Mouse (Mus musculus) lung, embryonic 14.5 days (tissue): Measurements from ENCODE around the gene Fcrl1. TPM values are rescaled to one million over a fixed set of nuclear protein-coding genes. Genes with fewer than 3 reads are reported as not detected.
"Not testable (repeated sequence)": the region's sequence is repeated elsewhere in the genome, so short reads cannot be mapped to it uniquely, and the experiment has no call there.

ENCODE experiments used
- ATAC-seq: fragments of 200-750 bp; cut with Nextera tagmentation; 2 replicates; pipeline ENCODE4 v1.8.0; 2017; ENCODE audit warnings: mild to moderate bottlenecking, moderate TSS enrichment, moderate library complexity; ENCODE audit not compliant: insufficient read depth
- DNase-seq: peaks from one replicate; pipeline ENCODE4 v3.0.0-alpha.2; 2015
- H3K27ac ChIP-seq: fragments of 300-500 bp; sonication (generic); 2 replicates; pipeline ENCODE4 v1.5.1; 2014; ENCODE audit warnings: low read depth, mild to moderate bottlenecking, moderate library complexity
- H3K27me3 ChIP-seq: fragments of 300-500 bp; sonication (generic); 2 replicates; pipeline ENCODE4 v1.6.1; 2014; ENCODE audit warnings: low read length, control low read depth; ENCODE audit not compliant: insufficient read depth
- H3K36me3 ChIP-seq: fragments of 300-500 bp; sonication (generic); 2 replicates; pipeline ENCODE4 v1.6.1; 2014; ENCODE audit warnings: control low read depth; ENCODE audit not compliant: insufficient read depth
- H3K4me1 ChIP-seq: fragments of 300-500 bp; sonication (generic); 2 replicates; pipeline ENCODE4 v1.6.1; 2014; ENCODE audit warnings: antibody characterized with exemption, control low read depth; ENCODE audit not compliant: insufficient read depth
- H3K4me2 ChIP-seq: fragments of 300-500 bp; sonication (generic); 2 replicates; pipeline ENCODE4 v1.6.1; 2014; ENCODE audit warnings: mild to moderate bottlenecking
- H3K4me3 ChIP-seq: fragments of 300-500 bp; sonication (generic); 2 replicates; pipeline ENCODE4 v1.5.1; 2014; ENCODE audit warnings: low read depth, low read length
- H3K9ac ChIP-seq: fragments of 300-500 bp; sonication (generic); 2 replicates; pipeline ENCODE4 v1.6.1; 2014
- H3K9me3 ChIP-seq: fragments of 300-500 bp; sonication (generic); 2 replicates; pipeline ENCODE4 v1.6.1; 2016; ENCODE audit warnings: low read depth, low read length, control low read depth
- CTCF ChIP-seq: IDR thresholded peaks from 2 replicates; pipeline ENCODE4 v1.5.1; 2016; ENCODE audit warnings: antibody characterized with exemption, low read depth
- WGBS: fragments of 180-500 bp; shearing (Covaris S2); extraction: QIAGEN DNeasy Blood & Tissue Kit; methylation state at CpG from one replicate; pipeline ENCODE4 v1.1.7; 2014; 5-methylcytosine and 5-hydroxymethylcytosine counted together
- polyA plus RNA-seq: library from polyadenylated mRNA; unstranded; fragments of >200 nt; fragmentation: Nextera tagmentation; extraction: Ambion mirVana; gene quantifications from 2 replicates; pipeline ENCODE4 v1.2.1, GENCODE M21; 2014

The Fcrl1 gene
- 0.20 TPM in 1 of 2 replicates, not detected in the other for polyA plus RNA-seq

DNA sequence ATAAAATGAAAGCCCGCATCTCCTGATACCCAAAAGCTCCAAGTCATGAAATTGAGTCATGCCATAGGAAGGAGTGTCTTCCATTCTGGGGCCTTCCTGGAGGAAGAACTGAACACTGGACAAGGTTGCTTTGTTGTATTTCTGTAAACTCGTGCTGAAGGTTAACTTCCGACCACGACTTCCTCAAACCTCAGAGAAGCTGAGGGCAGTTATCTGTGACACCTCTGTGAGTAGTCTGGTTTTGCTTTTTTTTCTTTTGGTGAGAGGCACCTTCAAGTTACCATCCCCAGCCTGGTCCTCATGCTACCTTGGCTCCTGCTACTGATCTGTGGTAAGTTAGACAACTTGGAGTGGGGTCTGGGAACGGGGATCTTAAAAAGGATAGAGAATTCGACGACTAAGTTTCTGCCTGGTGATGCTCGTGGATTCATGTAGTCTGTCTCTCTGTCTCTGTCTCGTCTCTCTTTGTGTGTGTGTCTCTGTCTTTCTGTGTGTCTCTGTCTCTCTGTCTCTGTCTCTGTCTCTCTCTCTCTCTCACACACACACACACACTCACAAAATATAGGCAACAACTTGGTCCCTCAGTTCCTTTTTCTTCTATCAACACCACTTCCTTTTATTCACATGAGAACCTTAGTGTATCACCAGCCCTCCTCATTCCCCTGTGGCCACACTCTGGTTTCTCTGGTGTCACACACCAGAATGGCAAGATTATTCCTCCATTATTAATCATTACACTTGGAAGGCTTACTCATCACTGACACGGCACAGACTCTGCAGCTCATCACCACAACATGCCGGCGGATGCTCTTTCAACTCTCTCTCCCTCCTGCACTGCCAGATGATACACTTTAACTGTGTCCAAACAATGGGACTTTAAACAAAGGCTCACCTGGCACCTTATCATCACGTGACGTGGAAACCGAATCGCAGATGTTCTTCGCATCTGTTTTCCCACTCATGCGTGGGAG is at the start of gene Fcrl1:
Gene Fcrl1, plus strand, starts transcription at position 193 of the 971 bp plus-strand sequence.
- H3K9me3 ChIP-seq, result no peaks in the 10 kb centered on the region
- H3K4me2 ChIP-seq, result no peak within 1 kb of the TSS
- DNase-seq, result no peak
- no peak within 1 kb of the TSS for H3K27ac ChIP-seq
- no peaks in the 10 kb centered on the region for H3K36me3 ChIP-seq
- no peak for ATAC-seq
- WGBS, result 48% methylated on average over 18 of the region's 18 CpGs
- H3K4me1 ChIP-seq, result peaks cover 6% of the 10 kb centered on the region
- no peak within 1 kb of the TSS for H3K4me3 ChIP-seq
- no peak for TF ChIP-seq CTCF
- H3K27me3 ChIP-seq, result no peaks in the 10 kb centered on the region
- H3K9ac ChIP-seq, result no peak within 1 kb of the TSS

DNA sequence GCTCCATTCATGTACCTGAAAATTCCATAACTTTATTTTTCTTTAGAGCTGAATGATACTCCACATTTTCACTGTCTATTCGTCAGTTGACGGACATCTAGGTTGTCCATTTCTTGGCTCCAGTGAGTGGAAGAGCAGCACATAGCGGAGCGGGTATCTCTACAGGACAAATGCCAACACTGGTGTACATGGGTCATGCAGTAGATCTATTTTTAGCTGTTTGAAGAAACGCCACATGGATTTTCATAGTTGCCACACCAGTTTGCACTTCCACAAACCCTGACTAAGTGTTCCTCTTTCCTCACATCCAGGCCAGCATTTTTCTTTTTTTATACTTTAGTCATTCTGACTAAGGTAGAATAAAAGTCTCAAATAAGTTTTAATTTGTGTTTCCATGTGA is 38.3 kb upstream of the Fcrl1 start:
- ATAC-seq, result no peak

DNA sequence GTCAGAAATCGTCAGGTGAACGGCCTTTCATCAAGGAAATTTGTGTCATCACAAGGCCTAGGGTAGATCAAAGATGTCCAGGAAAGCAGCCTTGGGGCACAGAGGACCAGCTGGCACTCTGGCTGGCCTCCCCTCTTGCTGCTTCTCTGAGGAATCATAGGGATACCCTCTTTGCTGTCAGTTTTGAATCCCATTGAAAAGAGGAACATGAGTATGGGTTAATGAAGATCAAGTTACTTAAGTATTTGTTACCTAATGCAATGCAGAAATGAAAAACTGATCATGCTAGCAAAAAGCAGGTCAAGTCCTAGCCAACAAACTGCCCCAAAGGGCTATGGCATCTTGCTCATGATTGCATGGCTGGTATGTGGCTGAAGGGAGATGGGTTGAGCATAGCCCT is 25.2 kb upstream of the Fcrl1 start:
- H3K27ac ChIP-seq, H3K9ac ChIP-seq, H3K4me1 ChIP-seq, H3K36me3 ChIP-seq, H3K4me2 ChIP-seq, H3K27me3 ChIP-seq, H3K4me3 ChIP-seq, DNase-seq, ATAC-seq, H3K9me3 ChIP-seq: not testable (repeated sequence)
- 75% methylated on average over 2 of the region's 2 CpGs for WGBS

More for the DNA sequence above, 38.3 kb upstream of the Fcrl1 start:
- H3K4me2 ChIP-seq, result no peak overlapping the region
- no peaks in the 10 kb centered on the region for H3K4me1 ChIP-seq
- no peak overlapping the region for H3K27ac ChIP-seq
- H3K36me3 ChIP-seq, result no peaks in the 10 kb centered on the region
- H3K9ac ChIP-seq, result no peak overlapping the region
- no peak for DNase-seq
- H3K4me3 ChIP-seq, result no peak overlapping the region
- no peaks in the 10 kb centered on the region for H3K9me3 ChIP-seq
- no peaks in the 10 kb centered on the region for H3K27me3 ChIP-seq
- TF ChIP-seq CTCF, result no peak
- WGBS, result 80% methylated on average over 5 of the region's 5 CpGs

DNA sequence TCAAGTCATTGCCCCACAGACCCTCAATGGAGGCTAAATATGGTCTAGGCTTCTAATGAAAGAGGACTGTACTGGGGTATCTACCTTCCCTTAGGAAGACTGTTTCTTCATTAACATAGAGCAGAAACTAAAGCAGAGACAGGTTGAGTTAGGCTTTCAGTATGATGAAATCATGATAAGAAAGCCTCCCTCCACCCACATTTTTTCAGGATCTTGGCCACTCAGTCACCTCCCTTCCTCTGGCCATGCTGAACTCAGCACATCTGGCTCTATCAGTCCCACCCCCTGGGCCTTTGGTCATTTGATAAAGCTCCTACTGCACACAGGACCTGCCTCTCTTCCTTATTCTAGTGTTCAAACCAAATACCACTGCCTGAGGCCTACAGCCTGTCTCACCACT is 18.6 kb upstream of the Fcrl1 start, which contains the start of gene Cd5l:
Gene Cd5l, plus strand, starts transcription at position 301 of the 400 bp plus-strand sequence.
- Histone ChIP-seq H3K27me3 (no peaks in the 10 kb centered on the region), H3K4me2 (no peak within 1 kb of the TSS), H3K4me3 (no peak within 1 kb of the TSS), H3K4me1 (no peaks in the 10 kb centered on the region), H3K9ac (no peak within 1 kb of the TSS), H3K36me3 (no peaks in the 10 kb centered on the region), H3K9me3 (no peaks in the 10 kb centered on the region), H3K27ac (no peak within 1 kb of the TSS)
- no peak for TF ChIP-seq CTCF
- no peak for DNase-seq
- no peak for ATAC-seq

DNA sequence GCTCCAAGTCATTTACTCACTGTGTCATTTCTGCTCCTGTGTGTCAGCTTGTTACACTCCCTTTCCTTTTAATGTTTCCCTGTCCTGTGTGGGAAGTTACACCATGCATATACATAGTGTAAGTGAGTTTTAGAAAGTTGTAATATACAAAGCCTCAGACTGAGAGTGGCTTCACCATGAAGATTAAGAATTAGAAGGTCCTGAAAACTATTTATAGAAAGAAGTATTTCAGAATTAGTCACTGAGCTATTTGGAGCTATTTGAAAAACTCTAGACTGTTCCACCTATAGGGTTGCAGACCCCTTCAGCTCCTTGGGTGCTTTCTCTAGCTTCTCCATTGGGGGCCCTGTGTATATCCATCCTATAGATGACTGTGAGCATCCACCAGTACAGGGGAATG is 17.0 kb upstream of the Fcrl1 start:
- no peaks in the 10 kb centered on the region for H3K9me3 ChIP-seq
- H3K27me3 ChIP-seq, result no peaks in the 10 kb centered on the region
- no peak for ATAC-seq
- no peak overlapping the region for H3K9ac ChIP-seq
- H3K4me3 ChIP-seq, result no peak overlapping the region
- H3K4me1 ChIP-seq, result no peaks in the 10 kb centered on the region
- no peaks in the 10 kb centered on the region for H3K36me3 ChIP-seq
- no peak for DNase-seq
- no peak overlapping the region for H3K4me2 ChIP-seq
- no peak overlapping the region for H3K27ac ChIP-seq
- no peak for TF ChIP-seq CTCF

DNA sequence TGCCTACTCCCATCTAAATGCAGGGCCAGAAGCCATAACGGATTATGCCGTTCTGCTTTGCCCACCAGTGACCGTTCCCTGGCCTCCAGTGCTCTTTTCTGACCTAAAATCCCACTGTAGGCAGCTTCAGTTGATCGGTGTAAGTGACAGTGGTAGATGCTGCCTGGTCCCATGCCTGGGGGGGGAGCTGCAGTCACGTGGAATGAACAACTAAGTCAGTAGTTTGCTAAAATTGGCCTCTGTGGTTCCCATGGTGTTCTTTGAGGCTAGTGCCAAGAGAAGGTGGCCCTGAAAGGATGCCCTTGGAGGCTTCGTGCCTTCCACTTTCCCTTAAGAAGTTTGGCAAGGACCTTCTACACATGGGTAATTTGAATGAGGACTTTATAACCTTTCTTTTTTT is 15.7 kb upstream of the Fcrl1 start:
- WGBS, result 80% methylated on average over 6 of the region's 6 CpGs
- H3K27me3 ChIP-seq, result no peaks in the 10 kb centered on the region
- ATAC-seq, result no peak

DNA sequence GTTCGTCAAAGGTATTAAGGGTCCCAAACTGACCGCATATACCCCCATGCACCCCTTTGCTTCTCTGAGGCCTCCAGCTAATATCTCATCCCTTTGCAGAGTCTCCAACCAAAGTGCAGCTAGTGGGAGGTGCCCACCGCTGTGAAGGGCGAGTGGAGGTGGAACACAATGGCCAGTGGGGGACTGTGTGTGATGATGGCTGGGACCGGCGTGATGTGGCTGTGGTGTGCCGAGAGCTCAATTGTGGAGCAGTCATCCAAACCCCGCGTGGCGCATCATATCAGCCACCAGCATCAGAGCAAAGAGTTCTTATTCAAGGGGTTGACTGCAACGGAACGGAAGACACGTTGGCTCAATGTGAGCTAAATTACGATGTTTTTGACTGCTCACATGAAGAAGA is 10.5 kb upstream of the Fcrl1 start:
- ATAC-seq, result no peak
- Histone ChIP-seq H3K27ac (no peak overlapping the region), H3K36me3 (no peaks in the 10 kb centered on the region), H3K4me3 (no peak overlapping the region), H3K27me3 (no peaks in the 10 kb centered on the region), H3K9ac (no peak overlapping the region), H3K4me1 (no peaks in the 10 kb centered on the region), H3K4me2 (no peak overlapping the region), H3K9me3 (no peaks in the 10 kb centered on the region)
- 88% methylated on average over 14 of the region's 14 CpGs for WGBS
- TF ChIP-seq CTCF, result no peak
- DNase-seq, result no peak

More for the DNA sequence above, 15.7 kb upstream of the Fcrl1 start:
- Histone ChIP-seq H3K9me3 (no peaks in the 10 kb centered on the region), H3K4me1 (no peaks in the 10 kb centered on the region), H3K36me3 (no peaks in the 10 kb centered on the region), H3K9ac (no peak overlapping the region), H3K27ac (no peak overlapping the region), H3K4me2 (no peak overlapping the region), H3K4me3 (no peak overlapping the region)
- DNase-seq, result no peak
- TF ChIP-seq CTCF, result no peak
